In the genomic region with DNA sequence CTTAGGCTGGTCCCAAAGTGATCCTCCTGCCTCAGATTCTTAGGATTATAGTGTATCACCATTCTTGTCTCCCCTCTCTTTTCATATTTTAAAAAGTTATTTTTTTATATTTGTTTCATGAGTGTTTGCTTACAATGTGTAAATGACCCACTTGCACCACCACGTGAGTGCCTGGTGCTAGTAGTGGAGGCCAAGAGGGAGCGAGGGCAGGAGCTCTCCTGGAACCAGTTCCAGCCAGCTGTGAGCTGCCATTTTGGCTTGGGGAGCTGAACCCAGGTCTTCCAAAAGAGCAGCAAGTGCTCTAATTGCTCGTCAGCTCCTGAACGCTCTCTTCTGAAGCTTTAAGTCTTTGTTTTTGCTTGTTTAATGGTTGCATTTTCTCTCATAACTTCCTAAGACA, we compare ENCODE assay signal across 8 mouse cellular contexts. TPM values are rescaled to one million over a fixed set of nuclear protein-coding genes. Genes with fewer than 3 reads are reported as not detected.
DNase-seq lines count a peak whose midpoint lies in the region; ATAC-seq lines count a peak whose summit lies in the region.

No protein-coding gene starts in this region.

- no peak overlapping the region for H3K27ac ChIP-seq in heart, embryonic 12.5 days (ENCODE audit: poor library complexity, severe bottlenecking)
- no peak overlapping the region for H3K27ac ChIP-seq in embryonic facial prominence, embryonic 14.5 days (replicated peaks; ENCODE audit: low read depth, low read length)
- no peak overlapping the region for H3K27ac ChIP-seq in kidney, embryonic 15.5 days
- H3K27ac ChIP-seq in midbrain, embryonic 10.5 days (replicated peaks): no peak overlapping the region

- peaks cover 26% of the 10 kb centered on the region for H3K4me1 ChIP-seq in heart, embryonic 12.5 days (replicated peaks)
- peaks cover 15% of the 10 kb centered on the region for H3K4me1 ChIP-seq in embryonic facial prominence, embryonic 14.5 days (ENCODE audit: control insufficient read depth, insufficient read depth, low read length)
- H3K4me1 ChIP-seq in kidney, embryonic 15.5 days: peaks cover 26% of the 10 kb centered on the region
- peaks cover 27% of the 10 kb centered on the region for H3K4me1 ChIP-seq in midbrain, embryonic 10.5 days

- no peaks in the 10 kb centered on the region for H3K9me3 ChIP-seq in heart, embryonic 12.5 days (replicated peaks)
- no peaks in the 10 kb centered on the region for H3K9me3 ChIP-seq in embryonic facial prominence, embryonic 14.5 days (ENCODE audit: control insufficient read depth, low read length)
- H3K9me3 ChIP-seq in kidney, embryonic 15.5 days (replicated peaks): no peaks in the 10 kb centered on the region
- H3K9me3 ChIP-seq in midbrain, embryonic 10.5 days (replicated peaks): no peaks in the 10 kb centered on the region

- peak overlapping the region; percentile 65 for H3K4me2 ChIP-seq in heart, embryonic 12.5 days
- H3K4me2 ChIP-seq in embryonic facial prominence, embryonic 14.5 days (ENCODE audit: low read depth, low read length): peak overlapping the region; percentile 68
- H3K4me2 ChIP-seq in kidney, embryonic 15.5 days: peak overlapping the region; percentile 63

- 0 out of 2 replicates have a peak overlapping the region, but pooled peaks have one; percentile 1 for H3K4me3 ChIP-seq in heart, embryonic 12.5 days
- H3K4me3 ChIP-seq in embryonic facial prominence, embryonic 14.5 days (ENCODE audit: low read depth, low read length): no peak overlapping the region
- H3K4me3 ChIP-seq in kidney, embryonic 15.5 days (replicated peaks): peak overlapping the region; percentile 97
- H3K4me3 ChIP-seq in midbrain, embryonic 10.5 days: peak overlapping the region; percentile 94

- ATAC-seq in heart, embryonic 12.5 days (ENCODE audit: insufficient number of reproducible peaks, low FRiP score): no peak
- no peak for ATAC-seq in embryonic facial prominence, embryonic 14.5 days (ENCODE audit: low read depth)
- no peak for ATAC-seq in kidney, embryonic 15.5 days (replicated peaks; ENCODE audit: low FRiP score)

- H3K36me3 ChIP-seq in heart, embryonic 12.5 days: 0 out of 2 replicates have a peak, but pooled peaks cover under 1% of the 10 kb centered on the region
- H3K36me3 ChIP-seq in embryonic facial prominence, embryonic 14.5 days (ENCODE audit: control insufficient read depth, insufficient read depth, low read length): no peaks in the 10 kb centered on the region
- peaks cover 4% of the 10 kb centered on the region; the same call in 1 of the 2 replicates for H3K36me3 ChIP-seq in kidney, embryonic 15.5 days
- peaks cover 14% of the 10 kb centered on the region for H3K36me3 ChIP-seq in midbrain, embryonic 10.5 days

- no peaks in the 10 kb centered on the region for H3K27me3 ChIP-seq in heart, embryonic 12.5 days (replicated peaks)
- no peaks in the 10 kb centered on the region for H3K27me3 ChIP-seq in embryonic facial prominence, embryonic 14.5 days (replicated peaks; ENCODE audit: control insufficient read depth, insufficient read depth, low read length)
- H3K27me3 ChIP-seq in kidney, embryonic 15.5 days: no peaks in the 10 kb centered on the region
- no peaks in the 10 kb centered on the region for H3K27me3 ChIP-seq in midbrain, embryonic 10.5 days (ENCODE audit: low read depth, poor library complexity, severe bottlenecking)

- no peak for DNase-seq in heart, postnatal 10 days
- DNase-seq in embryonic facial prominence, embryonic 14.5 days (ENCODE audit: low spot score): no peak
- no peak for DNase-seq in midbrain, embryonic 10.5 days (ENCODE audit: low spot score)
- DNase-seq in frontal cortex, postnatal 10 days (ENCODE audit: low spot score in 2 of 2): no peak
- DNase-seq in thymus, postnatal 4 days: no peak
- DNase-seq in right cerebral cortex, postnatal 10 days (ENCODE audit: low spot score in 2 of 2): no peak

- WGBS in heart, embryonic 12.5 days: 79% methylated on average over 4 of the region's 4 CpGs
- 67% methylated on average over 4 of the region's 4 CpGs for WGBS in embryonic facial prominence, embryonic 14.5 days
- WGBS in kidney, embryonic 15.5 days: 63% methylated on average over 4 of the region's 4 CpGs
- WGBS in midbrain, embryonic 10.5 days: 79% methylated on average over 4 of the region's 4 CpGs

- H3K9ac ChIP-seq in heart, embryonic 12.5 days: no peak overlapping the region
- H3K9ac ChIP-seq in embryonic facial prominence, embryonic 14.5 days (ENCODE audit: low read depth, low read length): no peak overlapping the region
- H3K9ac ChIP-seq in kidney, embryonic 15.5 days: no peak overlapping the region

- intact Hi-C loops in heart, postnatal 10 days (cut with DNase I): no loop called here

RNA-seq across cellular contexts. Expression of gene Ppm1b, which starts 3.6 kb away (rescaled TPM):
- 73.9 and 78.9 TPM in 2 replicates for polyA plus RNA-seq in heart, embryonic 12.5 days (2016; fragmentation: Nextera tagmentation; extraction: Ambion mirVana)
- 10 to 100 TPM; 88.4 to 88.8 TPM for total RNA-seq in heart, postnatal 10 days (2021)
- 72.6 and 73.7 TPM in 2 replicates for polyA plus RNA-seq in embryonic facial prominence, embryonic 14.5 days (2014; fragmentation: Nextera tagmentation; extraction: Ambion mirVana)
- 73.4 and 78.7 TPM in 2 replicates for polyA plus RNA-seq in kidney, embryonic 15.5 days (2015; fragmentation: Nextera tagmentation; extraction: Ambion mirVana)
- 58.0 and 67.2 TPM in 2 replicates for polyA plus RNA-seq in midbrain, embryonic 10.5 days (2016; fragmentation: Nextera tagmentation; extraction: Ambion mirVana)
